Mouse (Mus musculus): ENCODE results near the gene Tmem69.

DNA sequence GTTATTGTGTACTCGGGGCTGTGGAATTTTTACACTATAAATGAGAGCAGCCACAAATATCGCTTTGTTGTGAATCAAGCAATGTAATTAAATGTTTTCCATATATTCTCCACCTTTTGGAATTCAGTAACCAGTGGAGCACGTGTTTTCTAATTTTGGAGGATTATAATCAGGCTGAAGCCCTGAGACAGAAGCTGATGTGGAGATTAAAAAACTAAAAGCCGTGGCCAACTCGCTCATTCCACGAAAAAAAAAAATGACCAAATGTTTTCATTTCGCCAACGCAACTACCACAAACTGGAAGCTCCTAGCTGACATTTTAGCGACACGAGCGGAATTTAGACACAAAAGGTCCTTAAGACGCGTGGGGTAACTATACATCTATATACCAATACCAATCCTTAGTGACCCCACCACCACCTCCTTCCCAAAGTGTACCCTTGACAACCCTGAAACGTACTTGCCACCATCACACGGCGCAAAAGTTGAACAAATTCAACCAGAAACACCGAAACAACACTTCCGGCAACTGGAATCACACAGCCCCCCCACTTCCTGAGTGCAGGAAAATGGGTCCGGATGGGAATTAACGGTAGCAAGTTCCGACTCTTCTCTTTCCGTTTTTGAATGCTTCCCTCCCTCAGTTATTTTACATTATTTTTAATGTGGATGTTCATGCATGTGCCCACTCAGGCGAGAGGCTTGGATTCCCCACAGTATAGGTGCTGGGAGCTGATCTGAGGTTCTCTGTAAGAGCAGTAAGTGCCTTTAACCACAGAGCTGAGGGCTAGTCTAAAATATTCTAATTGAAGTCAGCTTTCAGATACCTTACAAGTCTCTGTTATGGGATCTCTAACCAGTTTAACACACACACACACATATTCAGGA, at the start of gene Tmem69:
- TF ChIP-seq CTCF (IDR thresholded peaks at IDR 0.05; ENCODE audit: low read depth) (no peak), EP300 (IDR thresholded peaks at IDR 0.05; ENCODE audit: low read depth) (no peak)
